Mouse (Mus musculus) left cerebral cortex, adult 9 months (tissue): ENCODE measurements around the gene Wipf1.
"Not testable (repeated sequence)": the region's sequence is repeated elsewhere in the genome, so short reads cannot be mapped to it uniquely, and the experiment has no call there.

Experiments
- DNase-seq, 2 experiments: peaks; one replicate each; pipeline ENCODE4 v3.0.0; 2022; ENCODE audit warnings: low spot score in 2 of 2

Gene Wipf1

DNA sequence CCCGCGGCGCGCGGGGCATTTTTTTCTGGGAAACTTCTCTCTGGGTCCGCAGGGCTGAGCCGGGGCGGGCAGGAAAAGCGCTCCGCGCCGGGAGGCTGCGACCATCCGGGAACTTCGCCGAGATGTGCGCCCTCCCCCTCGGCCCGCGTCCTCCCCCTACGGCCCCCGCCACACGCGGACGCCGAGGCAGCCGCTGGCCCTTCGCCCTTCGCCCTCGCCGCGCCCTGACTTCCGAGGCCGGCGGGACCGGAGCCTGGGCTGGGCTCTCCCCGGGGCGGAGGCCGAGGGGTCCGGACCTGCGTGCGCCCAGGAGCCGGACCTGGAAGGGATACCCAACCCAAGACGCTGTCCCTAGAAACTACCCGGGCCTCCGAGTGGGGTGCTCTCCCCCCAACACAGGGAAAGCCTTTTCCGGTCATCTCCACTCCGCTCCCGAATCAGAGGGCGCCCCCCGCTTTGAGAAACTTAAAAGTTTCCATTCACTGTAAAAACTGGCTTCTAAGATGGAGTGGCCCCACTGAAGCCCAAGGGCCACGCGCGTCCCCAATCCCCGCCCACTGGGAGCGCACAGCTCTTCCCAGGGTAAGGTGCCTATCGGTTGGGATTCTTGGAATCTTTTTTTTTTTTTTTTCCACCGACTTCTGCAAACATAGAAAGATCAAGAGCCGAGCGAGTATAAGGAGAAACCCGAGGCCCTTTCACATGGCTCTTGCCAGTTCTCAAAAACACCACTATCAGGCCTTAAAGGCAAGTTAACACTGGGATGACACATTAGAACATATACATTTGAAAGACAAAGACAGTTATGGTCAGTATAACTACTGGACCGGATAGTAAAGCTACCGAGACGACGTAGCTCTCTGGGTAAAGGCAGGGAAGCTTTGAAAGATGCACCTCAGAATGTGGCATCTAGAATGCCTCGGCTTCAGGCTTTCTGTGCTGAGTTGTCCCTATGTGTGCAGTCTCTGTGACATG is at the start of gene Wipf1:
TSS of gene Wipf1 (minus strand) at position 379 of the 975 bp plus-strand sequence.
- peak in 1 of 2 experiments; percentile 66 for DNase-seq

DNA sequence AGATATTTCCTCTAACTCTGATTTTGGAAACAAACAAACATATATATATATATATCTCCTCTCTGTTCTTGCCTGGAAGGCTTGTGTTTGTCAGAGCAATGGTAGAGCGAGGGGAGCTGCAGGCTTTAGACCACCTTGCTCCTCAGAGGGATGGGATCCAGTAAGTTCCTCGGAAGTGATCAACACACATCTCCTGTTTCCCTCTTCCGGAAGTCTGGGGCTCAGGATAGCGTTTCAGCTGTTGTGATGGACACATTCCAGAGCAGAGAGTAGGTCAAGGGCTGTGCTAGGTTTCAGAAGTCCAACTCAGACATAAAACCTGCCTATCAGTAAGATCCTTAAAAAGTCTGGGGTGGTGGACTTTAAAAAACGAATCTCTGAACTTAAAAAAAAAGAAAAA is 49.6 kb upstream of the Wipf1 start:
- no peak for DNase-seq

DNA sequence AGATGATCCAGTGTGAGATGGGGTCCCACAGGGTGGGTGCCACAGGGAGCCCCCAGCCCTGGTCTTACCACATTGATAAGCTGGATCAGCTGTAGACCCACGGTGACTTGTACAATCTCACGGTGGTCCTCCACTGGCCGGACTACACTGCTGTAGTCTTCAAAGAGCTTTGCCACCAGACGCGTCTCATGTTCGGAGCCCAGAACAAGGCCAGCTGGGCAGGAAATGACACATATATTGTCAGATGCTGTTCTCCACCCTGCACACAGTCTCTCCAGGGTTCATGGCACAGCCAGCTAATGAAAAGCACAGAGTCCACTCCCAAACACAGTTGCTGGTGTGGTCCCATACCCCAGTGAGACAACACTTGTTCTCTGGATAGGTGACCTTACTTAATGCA is 44.9 kb upstream of the Wipf1 start:
- DNase-seq, result no peak

DNA sequence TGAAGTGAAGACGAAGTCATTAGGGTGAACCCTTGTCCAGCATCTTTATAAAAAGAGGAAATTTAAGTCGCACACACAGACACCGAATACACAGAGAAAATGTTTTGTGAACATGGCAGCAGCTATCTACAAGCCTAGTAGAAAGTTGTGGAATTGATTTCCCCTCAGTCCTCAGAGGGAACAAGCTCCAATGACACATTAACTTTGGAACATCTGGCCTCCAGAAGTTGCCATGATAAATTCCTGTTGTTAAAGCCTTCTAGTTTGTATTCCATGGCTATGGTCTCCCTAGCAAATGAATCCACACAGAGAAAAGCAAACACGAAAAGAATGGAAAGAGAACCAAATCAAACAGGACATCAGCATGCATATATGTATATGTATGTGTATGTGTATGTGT is 44.0 kb upstream of the Wipf1 start:
- no peak for DNase-seq

DNA sequence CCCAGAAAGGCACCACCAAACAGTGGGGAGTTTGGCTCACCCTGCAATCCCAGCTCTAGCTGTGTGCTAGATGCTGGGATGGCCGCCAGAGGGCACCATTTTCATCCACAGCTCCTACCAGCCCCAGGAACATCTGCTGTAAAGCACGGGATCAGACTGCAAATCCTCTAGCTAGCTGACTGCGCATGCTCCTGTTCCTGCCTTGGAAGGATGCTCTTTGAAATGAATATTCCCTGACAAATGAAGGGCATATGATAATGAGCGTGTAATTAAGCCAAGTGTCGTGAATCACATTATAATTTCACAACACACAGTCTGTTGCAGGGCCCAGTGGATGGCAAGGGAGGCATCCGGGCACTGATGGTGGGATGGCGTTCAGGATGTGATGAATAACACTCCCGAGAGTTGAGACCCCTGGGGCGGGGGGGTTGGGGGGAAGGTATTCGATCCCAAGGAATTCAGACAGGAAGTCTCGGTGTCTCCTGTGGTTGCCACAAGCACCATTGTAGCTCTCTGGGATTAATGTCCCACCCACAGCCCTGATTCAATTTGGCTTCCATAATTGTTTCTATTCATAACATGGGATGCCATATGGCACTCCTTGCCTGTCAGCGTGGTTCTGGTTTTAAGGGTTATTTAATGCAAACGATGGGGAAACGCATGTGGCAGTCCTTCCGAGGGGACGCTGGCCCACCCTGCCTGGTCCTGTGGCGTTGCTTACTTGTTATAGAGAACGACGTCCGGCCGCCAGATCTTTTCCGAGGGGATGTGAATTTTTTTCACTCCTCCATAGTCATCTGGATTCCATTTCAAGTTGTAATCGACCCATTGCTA is 43.2 kb upstream of the Wipf1 start:
- DNase-seq, result peak; percentile 83 to 92

DNA sequence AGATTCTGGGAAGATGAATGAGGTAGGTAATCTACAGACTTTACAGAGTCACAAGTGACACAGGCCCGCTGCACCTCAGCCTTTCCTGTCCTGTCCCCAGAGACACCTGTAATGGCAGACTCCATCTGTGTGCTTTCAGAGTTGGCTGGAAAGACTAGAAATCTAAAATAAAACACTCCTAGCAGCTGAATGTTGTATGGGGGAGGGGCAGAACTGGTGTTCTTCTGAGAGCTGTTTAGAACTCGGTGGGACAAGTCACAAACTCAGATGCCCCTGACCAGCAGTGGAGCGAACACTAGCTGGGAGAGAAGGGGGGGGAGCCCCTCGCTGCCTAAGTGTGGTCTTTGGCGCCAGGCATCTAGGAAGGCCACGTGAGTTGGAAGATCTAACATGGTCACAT is 42.4 kb upstream of the Wipf1 start:
- no peak for DNase-seq

DNA sequence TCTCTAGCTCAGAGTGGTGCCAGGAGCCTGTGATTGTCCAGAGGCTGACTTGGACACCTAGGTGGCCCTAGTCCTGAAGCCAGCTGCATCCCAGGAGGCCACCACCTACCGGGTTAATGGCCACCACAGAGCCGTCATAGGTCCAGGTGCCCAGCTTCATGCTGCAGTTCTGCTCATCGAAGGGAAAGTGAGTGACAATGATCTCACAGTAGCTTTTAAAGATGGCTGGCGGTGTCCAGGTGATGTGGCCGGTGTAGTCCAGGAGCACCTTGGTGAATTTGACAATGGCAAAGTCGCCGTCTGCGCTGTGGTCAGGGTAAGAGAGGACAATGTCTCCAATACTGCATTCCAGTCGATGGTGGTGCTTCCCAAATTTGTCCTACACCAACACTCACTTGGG is 41.8 kb upstream of the Wipf1 start:
- DNase-seq, result no peak

DNA sequence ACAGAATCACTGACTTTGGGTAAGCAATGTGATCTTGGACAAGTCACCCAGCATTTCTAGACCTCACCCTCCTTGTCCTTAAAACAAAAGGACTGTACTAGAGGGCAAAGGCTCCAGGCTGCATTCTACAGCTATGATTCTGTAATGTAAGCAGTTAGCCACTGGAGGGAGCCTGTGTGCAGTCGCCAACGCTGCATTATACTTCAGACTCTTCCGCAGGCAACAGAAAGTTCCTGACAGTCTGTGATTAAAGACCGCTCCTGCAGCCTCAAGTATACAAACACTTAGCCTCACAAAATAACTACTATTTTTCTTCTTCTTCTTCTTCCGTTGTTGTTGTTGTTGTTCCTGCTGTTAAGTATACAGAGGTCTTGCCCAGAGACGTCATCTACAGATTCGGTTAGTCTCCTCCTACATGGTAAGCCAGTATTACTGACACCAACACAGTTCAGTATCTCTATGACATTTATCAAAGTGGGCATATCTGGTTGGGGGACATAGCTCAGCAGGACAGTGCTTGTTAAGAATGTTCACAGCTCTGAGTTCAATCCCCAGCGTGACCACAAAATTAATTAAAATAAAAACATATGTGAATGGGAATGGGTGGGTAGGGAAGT is 37.6 kb upstream of the Wipf1 start:
- peak in 1 of 2 experiments; percentile 72 for DNase-seq

DNA sequence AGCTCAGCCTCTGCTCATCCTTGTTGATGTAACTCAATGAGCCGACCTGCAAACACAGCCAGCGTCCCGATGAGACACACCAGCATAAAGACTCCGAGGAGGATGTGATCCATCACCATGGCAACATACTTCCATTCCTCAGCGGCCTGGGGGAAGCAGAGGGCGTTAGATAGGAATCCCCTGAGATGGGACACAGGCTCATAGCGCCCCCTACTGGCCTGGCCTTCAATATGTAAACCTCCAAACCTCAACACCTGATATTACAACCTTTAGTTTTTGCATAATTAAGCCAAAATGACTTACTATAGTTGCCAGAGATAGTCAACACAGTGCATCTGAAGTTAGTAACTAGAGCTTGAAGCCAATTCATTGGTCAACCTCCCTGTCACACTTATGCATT is 36.6 kb upstream of the Wipf1 start:
- no peak for DNase-seq

DNA sequence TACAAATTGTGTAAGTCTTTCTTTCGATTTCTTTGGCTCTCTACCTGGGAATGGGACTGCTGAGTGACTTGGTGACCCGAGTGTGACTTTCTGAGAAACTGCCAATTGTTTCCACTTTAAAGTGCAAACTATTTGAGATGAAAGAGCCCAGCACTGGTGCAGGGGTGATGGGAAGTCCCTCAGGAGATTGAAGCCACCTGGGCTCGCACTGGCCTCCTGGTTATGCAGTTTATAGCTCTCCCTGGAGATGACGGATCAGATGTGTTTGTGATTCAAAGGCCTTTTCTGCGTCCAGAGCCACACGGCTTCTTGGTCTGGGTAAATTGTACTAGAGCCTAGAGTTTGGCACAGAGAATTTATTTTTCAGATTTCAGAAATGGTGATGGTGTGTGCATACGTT is 34.2 kb upstream of the Wipf1 start:
- no peak for DNase-seq

DNA sequence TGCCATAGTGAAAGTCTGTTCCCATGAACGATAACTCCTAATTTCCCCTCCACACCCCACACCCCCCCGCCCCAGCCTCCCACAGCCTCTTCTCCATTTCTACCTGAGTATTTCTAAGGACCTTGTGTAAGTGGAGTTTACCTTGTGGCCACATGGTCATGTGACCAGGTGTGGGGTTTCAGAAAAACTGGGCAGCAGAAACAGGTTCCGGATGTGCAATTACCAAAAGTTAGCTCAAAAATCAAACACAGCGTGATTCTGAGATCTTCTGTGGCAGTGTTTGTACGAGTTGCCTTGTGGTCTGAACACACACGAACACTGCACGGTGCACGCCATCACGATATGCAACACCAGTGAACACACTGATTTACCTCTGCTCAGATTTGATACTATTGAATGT is 33.1 kb upstream of the Wipf1 start:
- no peak for DNase-seq

DNA sequence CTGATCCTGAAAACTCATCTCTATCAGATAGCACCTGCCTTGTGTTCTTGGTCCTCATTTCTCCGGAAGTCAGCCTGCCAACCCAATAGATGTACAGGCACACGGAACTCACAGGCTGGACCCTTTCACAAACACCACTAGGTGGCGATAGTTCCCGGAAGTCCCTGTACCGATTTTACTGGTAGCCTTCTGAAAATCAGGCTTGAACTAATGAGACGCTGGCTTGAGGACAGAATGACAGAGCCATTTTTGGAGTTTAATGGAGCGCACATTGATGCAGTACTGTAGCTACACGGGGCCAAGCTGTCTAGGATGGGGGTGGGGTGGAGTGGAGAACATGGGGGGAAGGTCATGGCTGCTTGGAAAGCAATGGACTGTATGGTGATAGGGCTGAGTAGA is 32.1 kb upstream of the Wipf1 start:
- peak in 1 of 2 experiments; percentile 39 for DNase-seq

DNA sequence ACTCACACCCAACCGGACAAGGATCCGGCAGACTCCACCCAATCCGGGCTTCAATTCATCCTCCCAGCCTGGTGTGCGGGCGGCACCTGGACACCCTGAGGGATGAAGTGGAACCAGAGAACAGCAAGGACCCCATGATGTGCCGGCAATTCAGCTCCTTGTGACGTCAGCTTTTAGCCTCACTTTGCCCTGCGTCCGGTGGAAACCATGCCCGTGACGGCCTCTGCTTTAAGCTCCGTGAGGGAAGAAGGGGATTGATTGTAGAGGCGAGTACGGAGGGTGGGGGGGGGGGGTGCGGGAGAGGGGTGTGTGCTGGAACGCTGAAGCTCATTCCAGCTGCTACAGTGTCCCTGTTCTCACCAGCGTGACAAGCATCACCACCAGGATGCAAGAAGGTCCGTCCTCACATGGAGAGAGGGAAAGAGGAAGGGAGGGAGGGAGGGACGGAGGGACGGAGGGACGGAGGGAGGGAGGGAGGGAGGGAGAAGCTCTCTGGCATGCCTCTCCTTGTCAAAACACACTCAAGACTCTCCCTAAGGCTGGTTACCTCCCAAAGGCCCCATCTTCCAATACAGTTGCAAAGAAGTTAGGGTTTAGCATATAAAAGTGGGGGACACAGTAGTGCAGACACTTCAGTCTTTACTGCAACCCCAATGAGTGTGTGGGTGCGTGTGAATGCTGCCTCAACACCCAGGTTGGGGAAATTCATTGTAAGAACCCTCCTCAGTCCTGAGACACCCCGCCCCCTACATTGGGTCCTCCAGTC is 31.5 kb upstream of the Wipf1 start:
- no peak for DNase-seq

DNA sequence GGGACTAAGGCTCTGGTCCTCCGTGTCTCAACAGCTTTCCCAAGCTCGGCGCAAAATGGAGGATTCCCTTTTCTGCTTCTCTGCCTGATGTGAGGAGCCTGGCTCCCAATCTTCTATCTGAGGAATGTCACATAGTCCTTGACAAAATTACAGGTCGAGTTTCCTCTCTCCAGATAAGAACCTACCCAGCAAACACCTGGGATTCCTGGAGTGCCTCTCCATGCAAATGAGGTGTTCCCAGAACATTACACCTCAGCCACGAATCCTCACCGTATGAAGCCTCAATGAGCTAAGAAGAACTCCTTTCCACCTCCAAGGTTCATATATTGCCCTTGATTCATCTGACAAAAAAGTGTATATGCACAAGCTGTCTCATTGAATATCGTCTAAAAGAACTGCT is 30.9 kb upstream of the Wipf1 start:
- DNase-seq, result no peak

DNA sequence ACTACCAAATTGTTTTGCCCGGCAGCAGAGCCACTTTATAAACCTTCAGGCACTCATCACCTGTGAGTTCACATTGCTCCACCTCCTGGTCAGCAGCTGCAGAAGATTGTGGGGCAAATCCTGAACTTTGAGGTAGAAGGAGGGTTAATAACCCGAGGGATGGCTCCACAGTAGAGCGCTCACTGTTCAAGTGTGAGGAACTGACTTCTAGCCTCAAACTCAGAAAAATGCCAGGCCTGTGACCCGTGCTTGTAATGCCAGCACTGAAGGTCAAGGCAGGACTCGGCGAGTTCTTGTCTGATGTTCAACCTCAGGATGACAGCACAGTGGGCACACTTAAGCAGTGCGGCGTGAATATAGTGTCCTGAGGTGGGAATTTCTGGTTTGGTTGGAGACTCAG is 28.4 kb upstream of the Wipf1 start:
- DNase-seq, result no peak

DNA sequence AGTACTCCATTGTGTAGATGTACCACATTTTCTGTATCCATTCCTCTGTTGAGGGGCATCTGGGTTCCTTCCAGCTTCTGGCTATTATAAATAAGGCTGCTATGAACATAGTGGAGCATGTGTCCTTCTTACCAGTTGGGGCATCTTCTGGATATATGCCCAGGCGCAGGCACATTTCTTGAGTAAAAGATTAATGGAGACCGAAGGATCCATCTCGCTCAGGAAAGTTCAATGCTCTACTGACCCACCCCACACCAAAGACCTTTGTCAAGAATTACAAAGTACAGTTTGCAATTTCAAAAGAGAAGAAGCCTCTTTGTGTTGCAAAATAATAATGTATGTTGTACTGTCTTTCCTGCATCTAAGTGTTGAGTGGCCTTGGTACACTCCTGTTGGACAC is 27.5 kb upstream of the Wipf1 start:
- not testable (repeated sequence) for DNase-seq

DNA sequence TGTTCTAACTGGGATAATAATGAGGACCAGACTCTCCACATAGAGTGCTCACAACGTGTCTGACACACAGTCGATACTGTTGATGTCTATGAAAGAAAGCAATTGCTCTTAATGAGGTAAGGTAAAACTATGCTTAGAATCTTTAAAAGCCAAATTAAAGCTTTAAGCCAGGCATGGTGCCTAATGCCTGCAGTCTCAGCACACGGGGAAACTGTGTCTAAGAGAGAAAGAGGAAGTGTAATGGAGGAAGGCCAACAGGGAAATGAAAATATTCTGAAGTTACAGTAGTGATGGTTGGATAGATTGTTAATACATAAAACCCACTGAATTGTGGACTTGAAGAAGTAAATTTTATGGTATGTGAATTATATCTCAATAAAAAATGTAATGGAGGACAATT is 24.9 kb upstream of the Wipf1 start:
- DNase-seq, result no peak

DNA sequence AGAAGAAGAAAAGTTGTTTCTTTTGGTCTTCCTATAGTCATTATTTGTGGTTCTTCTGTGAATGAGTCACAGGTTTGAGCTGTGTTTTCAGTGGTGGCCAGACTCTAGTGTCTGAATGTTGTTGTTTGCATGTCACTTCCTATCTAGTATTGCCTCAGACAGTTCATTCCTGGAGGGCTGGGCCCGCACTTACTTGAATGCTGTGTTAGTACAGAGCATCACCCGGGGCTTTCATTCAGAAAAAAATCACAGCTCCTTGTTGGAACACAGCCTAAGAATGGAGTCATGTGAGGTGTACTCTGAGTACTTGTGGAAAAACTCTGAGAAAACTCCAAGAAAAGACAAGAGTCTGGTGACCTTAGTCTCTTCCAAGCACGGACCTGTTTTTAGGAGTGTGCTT is 23.4 kb upstream of the Wipf1 start:
- no peak for DNase-seq

DNA sequence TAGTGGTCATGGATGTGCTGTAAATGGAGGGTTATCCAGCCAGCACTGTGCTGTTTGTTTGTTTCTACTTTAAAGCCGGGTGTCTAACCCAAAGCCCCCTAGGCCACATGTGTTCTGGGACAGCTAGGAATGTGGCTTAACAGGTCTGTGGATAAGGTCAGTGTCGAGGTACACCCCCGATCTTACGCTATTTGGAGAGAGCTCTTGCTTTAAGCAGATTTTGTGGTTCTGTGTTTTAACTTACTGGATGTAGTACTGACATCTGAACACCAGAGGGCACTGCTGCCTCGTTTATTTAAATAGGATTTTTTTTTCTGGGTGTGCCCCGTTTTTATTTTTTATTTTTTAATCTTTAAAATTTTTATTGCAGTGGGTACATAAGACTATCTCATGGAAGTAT is 21.2 kb upstream of the Wipf1 start:
- DNase-seq, result peak in 1 of 2 experiments; percentile 58

DNA sequence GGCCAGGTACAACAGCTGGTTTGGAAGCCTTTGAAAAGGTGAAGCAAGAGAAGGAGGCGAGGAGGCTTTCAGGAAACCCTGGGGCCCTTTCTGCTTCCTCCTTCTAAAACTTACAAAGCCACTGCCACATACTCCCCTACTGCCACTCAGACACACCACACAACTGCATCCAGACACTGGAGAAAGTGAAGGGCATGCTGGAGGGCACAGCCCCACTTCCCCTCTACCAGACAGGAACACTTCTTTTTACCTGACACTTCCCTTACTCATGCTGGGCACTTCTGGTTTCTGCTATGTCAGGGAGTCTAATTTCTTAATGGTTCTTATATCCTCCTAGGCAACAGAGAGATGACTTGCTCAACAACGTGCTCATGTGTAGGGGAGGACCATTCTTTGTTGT is 19.0 kb upstream of the Wipf1 start:
- DNase-seq, result no peak

DNA sequence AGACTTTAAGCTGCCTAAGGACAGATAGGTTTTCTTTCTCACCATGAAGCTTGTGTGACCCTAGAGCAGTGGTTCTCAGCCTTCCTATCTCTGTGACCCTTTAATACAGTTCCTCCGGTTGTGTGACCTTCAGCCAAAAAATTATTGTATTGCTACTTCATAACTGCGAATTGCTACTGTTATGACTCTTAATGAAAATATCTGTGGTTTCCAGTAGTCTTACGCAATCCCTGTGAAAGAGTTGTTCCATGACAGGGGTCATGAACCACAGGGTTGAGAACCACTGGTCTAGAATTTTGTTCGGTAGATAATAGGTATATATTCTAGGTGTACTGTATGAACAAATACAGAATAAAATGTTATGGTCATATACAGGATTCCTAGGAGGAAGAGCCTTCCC is 17.7 kb upstream of the Wipf1 start:
- DNase-seq, result no peak

DNA sequence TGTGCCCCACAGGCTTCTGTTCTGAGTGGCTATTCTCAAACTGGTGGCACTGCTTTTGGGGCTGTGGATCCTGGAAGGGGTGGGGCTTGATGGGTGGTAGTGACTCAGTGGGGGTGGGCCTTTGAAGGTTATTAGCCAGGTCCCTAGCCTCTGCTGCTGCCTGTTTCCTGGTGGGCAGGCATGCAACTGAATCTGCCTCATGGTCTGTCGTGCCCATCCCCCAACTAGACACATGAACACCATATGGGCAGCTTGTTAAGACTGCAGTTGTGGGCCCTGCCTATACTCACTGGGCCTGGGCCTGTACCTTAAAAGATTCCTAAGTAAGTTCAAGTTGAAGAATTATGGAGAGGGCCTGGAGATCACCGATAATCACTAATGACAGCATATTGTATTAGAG is 16.0 kb upstream of the Wipf1 start:
- no peak for DNase-seq
